Mouse (Mus musculus): ENCODE measurements around the gene Tctex1d1. TPM values are rescaled to one million over a fixed set of nuclear protein-coding genes. Genes with fewer than 3 reads are reported as not detected.

Gene Tctex1d1
- polyA plus RNA-seq, 1 experiment from 2014 or later = not detected

GRCm38 (mm10) chr4:102955294-102955956 lies 23.0 kb upstream of the Tctex1d1 start:
- ATAC-seq (peak; percentile 50), DNase-seq (no peak)
- peak overlapping the region; percentile 23; the same call in 1 of the 2 replicates for H3K4me2 ChIP-seq (ENCODE audit: low read depth, low read length)
- 39% methylated on average over 17 of the region's 17 CpGs for WGBS (ENCODE audit: insufficient replicate concordance)
- H3K9me3 ChIP-seq (ENCODE audit: low read length) = no peaks in the 10 kb centered on the region
- no peak overlapping the region for H3K9ac ChIP-seq (replicated peaks)
- TF ChIP-seq EP300 (IDR thresholded peaks at IDR 0.05; ENCODE audit: low read depth) (no peak), CTCF (IDR thresholded peaks at IDR 0.05; ENCODE audit: low read depth) (no peak)
- H3K36me3 ChIP-seq (replicated peaks; ENCODE audit: insufficient read depth, low read length) = no peaks in the 10 kb centered on the region
- no peaks in the 10 kb centered on the region for H3K4me1 ChIP-seq (ENCODE audit: insufficient read depth)
- peak overlapping the region; percentile 60 for H3K27ac ChIP-seq (ENCODE audit: low read depth)
- no peak overlapping the region for H3K4me3 ChIP-seq (ENCODE audit: low read depth, low read length)
- H3K27me3 ChIP-seq (ENCODE audit: insufficient read depth, low read length) = no peaks in the 10 kb centered on the region

GRCm38 (mm10) chr4:102959409-102959808 lies 19.0 kb upstream of the Tctex1d1 start:
- Histone ChIP-seq H3K27me3 (ENCODE audit: insufficient read depth, low read length) (no peaks in the 10 kb centered on the region), H3K4me3 (ENCODE audit: low read depth, low read length) (no peak overlapping the region), H3K9ac (replicated peaks) (no peak overlapping the region), H3K27ac (ENCODE audit: low read depth) (no peak overlapping the region), H3K9me3 (ENCODE audit: low read length) (no peaks in the 10 kb centered on the region), H3K36me3 (replicated peaks; ENCODE audit: insufficient read depth, low read length) (no peaks in the 10 kb centered on the region), H3K4me1 (ENCODE audit: insufficient read depth) (no peaks in the 10 kb centered on the region), H3K4me2 (ENCODE audit: low read depth, low read length) (no peak overlapping the region)
- WGBS (ENCODE audit: insufficient replicate concordance) = 60% methylated on average over 5 of the region's 5 CpGs
- ATAC-seq = no peak
- no peak for TF ChIP-seq CTCF (IDR thresholded peaks at IDR 0.05; ENCODE audit: low read depth)
- no peak for TF ChIP-seq EP300 (IDR thresholded peaks at IDR 0.05; ENCODE audit: low read depth)
- no peak for DNase-seq

GRCm38 (mm10) chr4:102964174-102964573 lies 14.2 kb upstream of the Tctex1d1 start:
- Histone ChIP-seq H3K27me3 (ENCODE audit: insufficient read depth, low read length) (no peaks in the 10 kb centered on the region), H3K36me3 (replicated peaks; ENCODE audit: insufficient read depth, low read length) (no peaks in the 10 kb centered on the region), H3K4me1 (ENCODE audit: insufficient read depth) (no peaks in the 10 kb centered on the region), H3K9ac (replicated peaks) (no peak overlapping the region), H3K4me2 (ENCODE audit: low read depth, low read length) (no peak overlapping the region), H3K4me3 (ENCODE audit: low read depth, low read length) (no peak overlapping the region), H3K9me3 (ENCODE audit: low read length) (no peaks in the 10 kb centered on the region), H3K27ac (ENCODE audit: low read depth) (no peak overlapping the region)
- 35% methylated on average over 3 of the region's 3 CpGs for WGBS (ENCODE audit: insufficient replicate concordance)
- no peak for TF ChIP-seq EP300 (IDR thresholded peaks at IDR 0.05; ENCODE audit: low read depth)
- no peak for TF ChIP-seq CTCF (IDR thresholded peaks at IDR 0.05; ENCODE audit: low read depth)
- no peak for ATAC-seq
- DNase-seq = no peak

- 86% methylated on average over 15 of the region's 15 CpGs for WGBS (ENCODE audit: insufficient replicate concordance)
- TF ChIP-seq EP300 (IDR thresholded peaks at IDR 0.05; ENCODE audit: low read depth) (no peak), CTCF (IDR thresholded peaks at IDR 0.05; ENCODE audit: low read depth) (no peak)
Observed at GRCm38 (mm10) chr4:102967811-102968210, 10.6 kb upstream of the Tctex1d1 start.

GRCm38 (mm10) chr4:102969599-102969998 lies 8.8 kb upstream of the Tctex1d1 start:
- H3K4me1 ChIP-seq (ENCODE audit: insufficient read depth) = no peaks in the 10 kb centered on the region
- WGBS (ENCODE audit: insufficient replicate concordance) = 92% methylated on average over 5 of the region's 5 CpGs
- H3K36me3 ChIP-seq (replicated peaks; ENCODE audit: insufficient read depth, low read length) = no peaks in the 10 kb centered on the region
- TF ChIP-seq CTCF (IDR thresholded peaks at IDR 0.05; ENCODE audit: low read depth) = no peak
- no peak overlapping the region for H3K9ac ChIP-seq (replicated peaks)
- H3K27me3 ChIP-seq (ENCODE audit: insufficient read depth, low read length) = no peaks in the 10 kb centered on the region
- no peak overlapping the region for H3K4me3 ChIP-seq (ENCODE audit: low read depth, low read length)
- no peak for DNase-seq
- no peak overlapping the region for H3K27ac ChIP-seq (ENCODE audit: low read depth)
- no peaks in the 10 kb centered on the region for H3K9me3 ChIP-seq (ENCODE audit: low read length)
- no peak for ATAC-seq
- H3K4me2 ChIP-seq (ENCODE audit: low read depth, low read length) = no peak overlapping the region

More at GRCm38 (mm10) chr4:102967811-102968210, 10.6 kb upstream of the Tctex1d1 start:
- H3K27me3 ChIP-seq (ENCODE audit: insufficient read depth, low read length) = no peaks in the 10 kb centered on the region
- H3K4me1 ChIP-seq (ENCODE audit: insufficient read depth) = no peaks in the 10 kb centered on the region
- no peak for DNase-seq
- H3K9ac ChIP-seq (replicated peaks) = no peak overlapping the region
- H3K4me2 ChIP-seq (ENCODE audit: low read depth, low read length) = no peak overlapping the region
- ATAC-seq = no peak
- no peaks in the 10 kb centered on the region for H3K9me3 ChIP-seq (ENCODE audit: low read length)
- H3K4me3 ChIP-seq (ENCODE audit: low read depth, low read length) = no peak overlapping the region
- no peak overlapping the region for H3K27ac ChIP-seq (ENCODE audit: low read depth)
- no peaks in the 10 kb centered on the region for H3K36me3 ChIP-seq (replicated peaks; ENCODE audit: insufficient read depth, low read length)

- Histone ChIP-seq H3K27me3 (ENCODE audit: insufficient read depth, low read length) (no peaks in the 10 kb centered on the region), H3K4me2 (ENCODE audit: low read depth, low read length) (no peak overlapping the region), H3K27ac (ENCODE audit: low read depth) (no peak overlapping the region), H3K9me3 (ENCODE audit: low read length) (no peaks in the 10 kb centered on the region), H3K9ac (replicated peaks) (no peak overlapping the region), H3K36me3 (replicated peaks; ENCODE audit: insufficient read depth, low read length) (no peaks in the 10 kb centered on the region), H3K4me3 (ENCODE audit: low read depth, low read length) (no peak overlapping the region), H3K4me1 (ENCODE audit: insufficient read depth) (no peaks in the 10 kb centered on the region)
- 38% methylated on average over 5 of the region's 5 CpGs for WGBS (ENCODE audit: insufficient replicate concordance)
- no peak for TF ChIP-seq CTCF (IDR thresholded peaks at IDR 0.05; ENCODE audit: low read depth)
- TF ChIP-seq EP300 (IDR thresholded peaks at IDR 0.05; ENCODE audit: low read depth) = no peak
- ATAC-seq = no peak
- no peak for DNase-seq
Observed at GRCm38 (mm10) chr4:102971159-102971558, 7.2 kb upstream of the Tctex1d1 start.
